Mouse (Mus musculus) B cell, adult 2 months (primary cell): ENCODE measurements around the gene Itpk1.

Source experiments
- DNase-seq, 2 experiments: peaks; one replicate each; pipeline ENCODE4 v3.0.0; 2022

The Itpk1 gene

DNA sequence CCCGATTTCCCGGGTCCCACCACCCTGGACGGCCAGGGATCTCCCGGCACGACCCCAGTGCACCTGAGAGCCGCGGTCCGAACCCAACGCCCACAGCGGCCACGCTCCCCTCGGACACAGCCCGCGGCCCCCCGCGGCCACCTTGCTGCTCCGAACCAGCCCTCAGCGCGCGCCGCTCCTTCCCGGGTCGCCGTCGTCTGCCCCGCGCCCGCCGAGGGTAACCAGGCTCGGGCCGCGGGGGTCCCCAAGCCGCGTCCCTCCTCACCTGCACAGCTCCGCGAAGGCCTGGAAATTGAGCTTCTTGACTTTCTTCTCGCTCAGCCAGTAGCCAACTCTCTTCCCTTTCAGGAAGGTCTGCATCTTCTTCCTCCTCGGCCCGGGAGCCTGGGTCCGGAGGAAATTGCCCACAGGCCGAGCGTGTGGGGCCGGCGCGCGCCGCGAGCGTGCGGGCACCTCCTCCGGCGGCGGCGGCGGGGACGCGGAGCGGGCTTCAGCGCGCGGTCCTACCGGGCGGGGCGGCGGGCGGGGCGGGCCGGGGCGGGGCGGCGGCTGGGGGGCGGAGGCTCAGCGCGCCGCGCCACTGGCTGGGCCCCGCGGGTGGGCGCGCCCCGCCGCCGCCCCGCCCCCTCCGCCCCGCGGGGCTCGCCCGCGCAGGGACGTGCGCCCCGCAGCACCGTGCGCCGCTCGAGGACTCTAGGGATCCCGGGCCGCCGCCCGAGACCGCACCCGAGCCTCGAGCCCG lies at the start of gene Itpk1:
Gene Itpk1, minus strand, starts transcription at position 474 of the 742 bp plus-strand sequence.
- DNase-seq, result peak; percentile 51 to 58

- no peak for DNase-seq
These were observed 43.5 kb upstream of the Itpk1 start for GRCm38 (mm10) chr12:102748256-102748655.

DNA sequence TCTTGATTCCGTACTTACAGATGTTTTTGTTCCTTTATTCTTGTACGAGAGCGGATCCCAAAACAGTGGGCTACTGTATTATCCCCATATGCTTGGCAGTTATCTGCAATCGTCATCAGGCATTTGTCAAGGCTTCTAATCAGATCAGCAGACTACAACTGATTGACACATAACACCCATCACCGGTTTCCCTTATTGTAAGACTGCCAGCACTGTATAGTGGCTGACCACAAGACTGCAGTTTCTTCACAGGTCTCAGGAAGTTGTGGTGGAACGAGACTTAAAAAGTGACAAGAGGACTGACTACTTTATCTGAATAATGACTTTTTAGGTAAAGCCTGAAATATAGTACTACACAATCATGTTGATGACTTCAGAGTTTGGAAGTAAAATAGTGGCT lies 40.1 kb upstream of the Itpk1 start:
- DNase-seq, result peak; percentile 52 to 66

- DNase-seq, result peak; percentile 92
These were observed 39.2 kb upstream of the Itpk1 start, which contains the start of the genes Moap1 and Tmem251 for GRCm38 (mm10) chr12:102743589-102744574. Gene Moap1, minus strand, starts transcription at chr12:102743661. Gene Tmem251, plus strand, starts transcription at chr12:102743762.

- DNase-seq, result no peak
These were observed 38.4 kb upstream of the Itpk1 start for GRCm38 (mm10) chr12:102743036-102743588.

GRCm38 (mm10) chr12:102742056-102742455 lies 37.3 kb upstream of the Itpk1 start:
- DNase-seq, result no peak

DNA sequence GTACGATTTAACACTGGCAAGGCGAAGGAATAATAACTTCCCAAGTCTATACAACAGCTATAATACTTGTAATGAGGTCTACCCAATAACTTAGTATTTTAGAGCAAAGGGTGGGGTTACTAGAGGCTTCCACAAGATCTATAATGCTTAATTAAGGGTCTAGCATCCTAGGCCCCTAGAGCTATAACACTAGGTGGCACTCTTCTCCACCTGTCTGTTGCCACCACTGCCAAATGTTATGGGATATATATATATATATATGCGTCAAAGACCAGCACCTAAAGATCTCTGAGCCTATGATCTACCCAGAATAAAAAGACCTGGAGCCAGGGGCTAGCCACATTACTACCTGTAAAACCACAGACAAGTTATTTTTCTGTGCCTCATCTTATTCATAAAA lies 35.6 kb upstream of the Itpk1 start:
- DNase-seq, result peak; percentile 40 to 54

DNA sequence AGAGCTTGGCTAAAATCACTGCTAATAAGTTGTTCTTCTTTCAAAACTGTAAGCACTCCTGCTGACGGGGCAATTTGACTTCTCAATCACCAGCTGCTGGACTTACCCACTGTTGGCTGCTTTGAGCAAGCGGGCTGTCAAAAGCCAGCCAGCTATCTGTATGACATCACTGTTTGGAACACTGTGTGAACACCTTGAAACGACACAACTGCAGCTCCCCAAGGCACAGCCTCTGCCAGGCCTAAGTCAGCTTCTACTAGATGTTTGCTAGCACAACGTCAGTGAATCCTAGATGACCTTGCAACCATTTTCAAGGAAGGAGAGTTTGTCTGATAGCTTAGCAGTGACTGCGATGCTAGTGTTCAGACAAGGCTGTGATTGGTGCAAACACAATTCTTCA lies 34.4 kb upstream of the Itpk1 start:
- DNase-seq, result no peak

DNA sequence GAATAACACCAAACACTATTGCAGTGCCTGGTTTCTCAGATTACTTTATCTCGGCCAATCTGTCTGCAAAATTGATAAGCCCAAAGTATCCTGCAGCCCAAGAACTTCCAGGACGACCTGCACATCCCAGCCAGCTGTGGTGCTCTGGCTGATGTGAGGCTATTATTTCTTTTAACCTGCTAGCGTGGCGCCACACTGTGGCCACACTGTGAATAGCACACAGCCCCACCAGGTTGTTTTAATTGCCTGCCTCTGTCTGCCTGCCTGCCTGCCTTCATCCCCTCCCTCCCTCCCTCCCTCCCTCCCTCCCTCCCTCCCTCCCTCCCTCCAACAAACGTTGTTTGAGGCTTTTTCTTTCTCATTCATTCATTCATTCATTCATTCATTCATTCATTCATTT lies 28.7 kb upstream of the Itpk1 start:
- DNase-seq, result peak; percentile 76 to 78

DNA sequence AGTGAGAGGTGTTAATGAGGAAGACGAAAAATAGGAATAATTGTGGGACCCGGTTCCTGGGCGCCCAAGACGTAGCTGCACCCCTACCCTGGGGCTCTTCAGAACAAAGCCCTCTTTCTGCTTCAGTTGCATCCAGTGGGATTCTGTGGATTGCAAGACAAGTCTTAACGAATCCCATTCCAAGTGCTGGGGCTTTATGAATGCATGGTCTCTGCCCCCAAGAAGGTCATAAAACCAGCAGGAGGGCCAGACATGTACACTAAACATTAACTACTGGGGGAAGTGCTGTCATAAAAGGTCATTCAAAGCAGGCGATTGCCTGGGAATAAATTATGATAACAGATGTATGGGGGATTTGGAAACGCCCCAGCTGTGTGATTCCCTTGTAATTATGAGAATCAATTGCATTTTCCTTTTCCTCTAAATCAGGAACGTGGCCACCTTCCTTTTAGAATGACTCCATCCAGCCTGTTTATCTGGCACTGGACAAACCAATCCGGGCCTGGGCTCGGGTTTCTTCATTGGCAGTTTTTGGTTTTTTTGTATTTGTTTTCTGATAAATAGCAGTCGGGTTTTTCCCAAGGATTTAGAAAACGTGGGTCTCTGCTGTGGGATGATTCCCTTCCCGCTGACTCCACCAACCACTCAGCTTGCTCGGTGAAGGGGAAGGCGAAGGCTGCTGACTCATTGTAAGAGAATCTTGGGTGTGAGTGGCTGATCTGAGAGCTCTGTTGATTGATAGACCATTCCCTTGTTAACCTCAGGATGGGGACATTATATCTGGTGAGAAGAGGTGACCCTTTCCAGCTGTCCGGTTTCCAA lies 26.3 kb upstream of the Itpk1 start:
- no peak for DNase-seq

DNA sequence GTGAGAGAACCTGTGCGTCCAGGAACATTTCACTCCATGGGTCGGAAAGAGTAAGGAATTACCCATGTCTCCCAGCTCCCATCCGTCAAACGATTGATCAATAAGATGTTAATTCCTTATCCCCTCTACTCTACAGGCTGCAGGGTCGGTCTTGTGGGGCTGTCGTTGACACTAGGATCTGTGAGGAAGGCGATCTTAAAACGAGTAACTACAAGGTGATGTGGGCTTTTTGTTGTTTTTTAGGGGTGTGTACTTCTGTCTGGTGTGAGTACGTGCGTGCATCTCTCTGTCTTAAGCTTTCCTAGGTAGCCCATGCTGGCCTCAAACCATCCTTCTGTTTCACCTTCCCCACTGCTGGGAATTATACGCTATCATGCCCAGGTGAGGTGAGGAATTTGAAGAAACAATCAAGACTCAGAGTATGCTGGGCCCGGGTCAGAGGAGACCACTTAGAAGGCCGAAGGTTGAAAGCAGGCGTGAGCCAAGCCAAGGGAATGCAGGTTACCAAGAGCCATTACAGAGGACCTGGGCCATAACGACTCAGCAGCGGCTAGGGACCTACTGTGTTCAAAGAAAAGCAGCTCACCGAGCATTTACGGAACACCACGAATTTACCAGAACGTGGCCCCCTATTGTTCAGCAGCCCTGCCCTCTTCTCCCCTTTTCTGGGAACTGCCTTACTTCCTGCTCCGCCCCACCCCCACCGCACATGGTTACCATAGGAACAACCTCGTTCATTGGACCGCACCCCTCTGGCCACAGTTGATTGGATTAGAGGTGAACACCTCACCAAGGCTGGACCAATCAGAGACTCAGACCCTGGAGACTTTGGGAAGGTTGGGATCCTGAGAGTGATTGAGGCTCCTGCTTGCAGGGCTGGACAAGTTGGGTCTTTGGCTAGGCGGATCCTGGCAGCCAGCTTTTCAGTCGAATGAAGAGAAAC lies 25.4 kb upstream of the Itpk1 start:
- DNase-seq, result peak; percentile 34 to 38

GRCm38 (mm10) chr12:102725761-102726175 lies 21.0 kb upstream of the Itpk1 start:
- no peak for DNase-seq

DNA sequence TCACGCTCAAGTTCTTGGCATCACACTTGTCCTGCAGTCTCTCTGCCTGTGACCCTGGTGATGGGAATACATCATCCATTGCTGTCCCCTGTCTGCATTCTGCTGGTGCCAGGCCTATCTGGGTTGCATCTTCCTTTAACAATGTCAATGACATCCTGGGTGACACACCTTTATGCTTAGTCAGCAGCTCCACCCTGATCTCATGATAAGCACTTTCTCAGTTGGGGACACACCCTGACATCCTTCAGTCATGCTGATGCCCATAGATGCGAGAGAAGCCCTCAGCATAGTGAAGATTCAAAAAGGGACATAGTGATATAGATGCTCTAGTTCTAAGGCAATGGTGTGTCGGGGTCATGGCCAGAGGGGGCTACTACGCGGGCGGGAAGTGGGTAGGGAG lies 20.4 kb upstream of the Itpk1 start:
- DNase-seq, result no peak

DNA sequence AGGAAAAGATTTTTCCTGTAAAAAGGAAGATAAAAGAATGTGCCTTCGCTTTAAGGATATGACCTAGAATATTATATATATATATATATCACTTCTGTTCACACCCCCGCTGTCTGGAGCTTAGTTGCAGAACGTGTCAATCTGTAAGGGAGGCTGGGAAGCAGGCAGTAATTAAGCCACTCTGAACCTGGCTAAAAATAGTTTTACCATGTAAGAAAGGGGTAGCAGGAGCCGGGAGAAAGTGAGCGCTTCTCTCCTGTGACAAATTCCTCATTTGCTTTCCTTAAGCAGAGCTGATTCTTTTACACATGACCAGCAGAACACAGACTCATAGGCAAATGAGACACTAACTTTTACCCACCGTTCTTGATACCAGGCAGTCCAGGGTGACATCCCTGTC lies 19.1 kb upstream of the Itpk1 start:
- no peak for DNase-seq

- DNase-seq, result no peak
These were observed 18.2 kb upstream of the Itpk1 start for GRCm38 (mm10) chr12:102722966-102723365.

DNA sequence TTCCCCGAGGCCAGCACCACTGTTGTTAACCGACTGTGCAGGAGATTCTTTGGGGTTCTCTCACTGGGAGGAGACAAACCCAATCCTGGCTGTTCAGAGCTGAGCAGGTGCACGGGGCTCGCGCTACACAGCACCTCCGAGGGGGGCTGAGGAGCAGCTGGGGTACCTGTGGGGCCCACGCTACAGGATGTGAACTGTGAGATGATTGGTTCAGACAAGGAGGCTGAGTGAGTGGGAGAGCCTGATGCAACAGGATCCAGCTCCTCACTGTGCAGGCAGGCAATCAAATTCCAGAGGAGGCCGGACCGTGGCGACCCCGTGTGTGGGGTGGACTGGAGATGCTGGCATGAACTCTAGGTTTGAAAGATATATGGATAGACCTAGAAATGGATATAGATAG lies 17.7 kb upstream of the Itpk1 start:
- no peak for DNase-seq

GRCm38 (mm10) chr12:102719552-102720315 lies 15.0 kb upstream of the Itpk1 start:
- DNase-seq, result peak; percentile 68 to 70

DNA sequence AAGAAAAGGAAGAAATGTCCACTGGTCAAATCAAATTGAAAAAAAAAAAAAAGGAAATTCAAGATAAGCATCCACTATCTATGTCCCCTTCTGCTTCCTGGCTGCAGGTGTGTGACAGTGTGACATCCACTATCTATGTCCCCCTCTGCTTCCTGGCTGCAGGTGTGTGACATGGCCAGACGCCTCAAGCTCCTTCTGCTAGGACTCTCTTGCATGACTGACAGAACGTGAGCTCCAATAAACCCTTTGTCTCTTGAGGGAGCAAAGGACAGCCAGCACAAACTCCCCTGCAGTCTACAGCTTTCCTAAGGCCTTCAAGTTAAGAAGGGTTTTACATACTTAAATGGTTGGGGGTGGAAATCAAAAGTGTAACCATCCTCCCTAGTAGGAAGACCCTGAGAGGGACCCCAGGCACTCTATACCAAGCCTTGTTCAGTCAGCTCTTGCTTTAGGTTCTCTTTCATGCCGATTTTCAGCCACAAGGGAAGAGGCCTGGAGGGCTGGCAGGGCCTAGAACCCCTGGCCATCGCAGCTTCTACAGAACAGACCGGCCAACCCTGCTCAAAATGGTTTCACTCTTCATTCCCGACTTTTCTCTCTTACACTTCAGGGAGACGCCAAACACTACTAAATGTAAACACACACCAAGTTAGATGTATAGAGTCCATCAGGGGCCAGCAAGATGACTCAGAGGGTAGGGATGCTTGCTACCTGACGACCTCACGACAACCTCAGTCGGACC lies 10.1 kb upstream of the Itpk1 start:
- DNase-seq, result no peak

DNA sequence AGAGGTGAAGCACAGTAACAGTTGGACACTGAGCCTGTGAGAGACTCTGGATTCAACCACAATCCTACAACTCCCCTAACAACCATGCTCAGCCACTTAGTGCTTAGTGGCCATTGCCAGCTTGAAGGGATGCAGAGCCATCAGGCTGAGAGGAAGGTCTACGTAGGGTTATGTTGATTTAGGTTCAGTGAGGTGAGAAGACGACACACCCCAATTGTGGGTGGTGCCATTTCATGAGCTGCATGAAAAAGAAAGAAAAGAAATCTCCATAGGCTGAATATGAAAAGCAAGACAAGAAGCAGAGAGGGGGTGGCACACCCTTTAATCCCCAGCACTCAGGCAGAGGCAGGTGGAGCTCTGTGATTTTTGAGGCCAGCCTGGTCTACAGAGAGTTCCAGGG lies 9.4 kb upstream of the Itpk1 start:
- DNase-seq, result peak; percentile 33 to 46
